Mouse (Mus musculus) inflammation-experienced regulatory T-cells, adult 16 weeks (primary cell): ENCODE measurements around the gene Akap9. TPM values are rescaled to one million over a fixed set of nuclear protein-coding genes. Genes with fewer than 3 reads are reported as not detected.

Source experiments
- polyA plus RNA-seq: library from polyadenylated mRNA; unstranded; fragments of 100-300 nt; shearing (Covaris generic); gene quantifications from one replicate; pipeline ENCODE4 v1.2.1, GENCODE M21; 2017

Gene Akap9
- 199 TPM for polyA plus RNA-seq

DNA sequence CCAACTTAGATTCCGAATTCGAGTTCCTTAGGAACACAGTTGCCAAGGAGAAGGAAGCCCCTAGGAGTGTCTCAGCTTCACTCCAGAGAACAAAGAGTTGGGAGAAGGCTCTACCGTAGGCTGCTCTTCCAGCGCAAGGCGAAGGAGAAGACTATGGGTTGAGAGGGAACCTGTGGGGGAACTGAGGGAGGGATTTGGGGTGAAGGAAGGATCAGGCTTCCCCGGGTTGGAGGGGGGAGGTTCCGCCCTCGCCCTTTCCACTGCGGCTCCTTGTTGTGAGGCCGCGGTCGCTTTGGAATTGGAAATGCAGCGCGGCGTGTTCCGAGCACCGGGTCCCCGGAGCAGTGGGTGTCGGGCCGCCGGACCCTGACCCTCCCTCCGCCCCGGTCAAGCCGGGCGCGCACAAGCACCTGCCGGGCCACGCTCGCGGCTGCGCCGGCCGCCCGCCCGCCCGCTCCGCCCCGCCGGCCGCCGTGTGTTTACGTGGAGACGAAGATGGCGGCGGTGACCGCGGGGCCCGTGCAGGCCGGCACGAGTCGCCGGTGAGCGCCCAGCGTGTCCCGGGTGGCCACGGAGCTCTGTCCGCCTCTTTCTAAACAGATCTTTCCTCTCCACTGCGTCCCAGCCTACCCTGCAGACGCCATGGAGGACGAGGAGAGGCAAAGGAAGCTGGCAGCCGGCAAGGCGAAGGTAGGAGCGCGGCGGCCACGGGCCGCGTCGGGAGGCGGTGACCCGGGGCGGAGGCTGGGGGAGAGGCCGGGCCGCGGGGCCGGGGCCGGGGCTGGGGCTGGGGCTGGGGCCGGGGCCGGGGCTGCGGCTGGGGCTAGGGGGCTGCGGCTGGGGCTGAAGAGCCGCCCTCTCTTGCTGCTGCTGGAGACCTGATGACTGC, at the start of gene Akap9:
TSS of gene Akap9 (plus strand) at position 254 of the 889 bp plus-strand sequence.

GRCm38 (mm10) chr5:3893459-3894293, 34.2 kb upstream of the Akap9 start, which contains the start of gene Mterf1a:
Mterf1a (minus strand) TSS chr5:3893933.

GRCm38 (mm10) chr5:4104341-4105040, 176.6 kb downstream of the Akap9 start, which contains the start of gene Cyp51:
Cyp51 (minus strand) TSS chr5:4104746.

Other genes starting within 250 kb of the Akap9 start
- gene Ankib1, start 125.1 kb upstream of the Akap9 start, polyA plus RNA-seq = 9.1 TPM
- 104 TPM for gene Krit1, start 124.9 kb upstream of the Akap9 start, polyA plus RNA-seq
- gene Lrrd1, start 82.9 kb upstream of the Akap9 start, polyA plus RNA-seq = 0.67 TPM
- 35.6 TPM for gene Mterf1a, start 34.1 kb upstream of the Akap9 start, polyA plus RNA-seq
- 47.9 TPM for gene Cyp51, start 176.7 kb downstream of the Akap9 start, polyA plus RNA-seq